Mouse (Mus musculus): ENCODE measurements at regions not wholly inside any gene's neighbourhood (a gene's known extent, or its start where the extent isn't known, plus 50 kb on each side); places are given as distances from the start of the nearest gene placed in this dataset.

DNA sequence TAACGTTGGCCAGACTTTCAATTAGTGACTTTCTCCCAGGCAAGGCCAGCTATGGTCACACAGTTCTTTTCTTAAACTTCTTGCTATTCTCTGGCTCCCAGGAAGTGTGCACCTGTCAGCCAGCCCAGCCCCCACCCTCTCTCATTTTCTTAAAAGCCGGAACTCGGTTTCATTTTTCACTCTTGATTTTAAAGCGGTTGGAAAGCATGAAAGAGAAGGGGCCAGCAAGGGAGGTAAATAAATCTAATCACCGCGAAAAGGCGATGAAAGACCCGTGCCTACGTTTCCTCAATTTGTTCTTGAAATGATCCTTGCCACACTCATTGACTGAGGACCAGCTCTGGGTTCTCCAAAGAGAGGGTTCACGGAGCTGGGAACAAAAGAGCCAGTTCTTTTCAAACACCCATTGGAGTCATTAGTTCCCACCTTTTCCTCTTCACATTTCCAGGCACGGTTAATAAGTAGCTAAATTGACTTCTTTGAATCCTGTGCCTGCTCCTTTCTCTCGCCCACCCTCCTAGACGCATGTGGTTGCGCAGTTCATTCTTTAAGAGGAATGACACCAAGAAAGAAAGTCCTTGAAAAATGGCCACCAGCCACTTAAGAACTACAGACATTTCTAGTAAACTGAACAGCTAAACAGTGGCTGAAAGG, 311.6 kb downstream of the Setd4 start:
- no peak for TF ChIP-seq CTCF (IDR thresholded peaks at IDR 0.05; ENCODE audit: low read depth, low read length)
- no peak for TF ChIP-seq TAL1 (conservative IDR thresholded peaks at IDR 0.05; ENCODE audit: low read depth, low read length)
- no peak for TF ChIP-seq GATA1 (IDR thresholded peaks at IDR 0.05; ENCODE audit: borderline replicate concordance, low read length)
- no peak for TF ChIP-seq GATA2 (IDR thresholded peaks at IDR 0.05; ENCODE audit: borderline replicate concordance, low read depth, low read length)
- TF ChIP-seq POLR2AphosphoS5 (IDR thresholded peaks at IDR 0.05; ENCODE audit: insufficient replicate concordance, low read depth, low read length), result no peak
